Mouse (Mus musculus): ENCODE data around the gene Zscan29. TPM values are rescaled to one million over a fixed set of nuclear protein-coding genes. Genes with fewer than 3 reads are reported as not detected.

Zscan29 gene
- total and polyA plus RNA-seq, 3 experiments, result 6.5 to 199 (median 10.2) TPM

DNA sequence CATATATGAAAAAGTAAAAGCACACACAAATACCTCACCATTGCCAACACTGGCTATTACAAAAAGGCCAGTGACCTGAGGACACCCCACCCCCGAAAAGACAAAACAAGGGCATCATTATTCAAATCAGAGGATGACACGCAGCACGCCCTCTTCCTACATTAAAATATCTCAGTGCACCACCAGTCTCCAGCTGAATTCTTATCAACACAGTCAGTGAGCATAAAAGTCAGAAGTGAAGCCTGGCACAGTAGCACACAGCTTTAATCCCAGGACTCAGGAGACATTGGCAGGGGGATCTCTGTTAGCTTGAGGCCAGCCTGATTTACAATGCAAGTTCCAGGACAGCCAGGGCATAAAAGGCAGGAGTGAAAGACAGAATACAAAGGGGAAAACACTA lies 35.6 kb upstream of the Zscan29 start:
- Histone ChIP-seq H3K79me2 (ENCODE audit: control insufficient read depth, insufficient read depth, low read length, poor library complexity) (no peaks in the 10 kb centered on the region), H3K4me3 (ENCODE audit: control insufficient read depth in 1 of 2, insufficient read depth in 1 of 2, low read depth in 2 of 2, low read length in 2 of 2) (no peak overlapping the region), H3K9me3 (replicated peaks; ENCODE audit: insufficient read depth, low read length) (no peaks in the 10 kb centered on the region), H3K9ac (ENCODE audit: control insufficient read depth, low read depth, low read length, poor library complexity, severe bottlenecking) (no peak overlapping the region), H3K27ac (ENCODE audit: control insufficient read depth, low read depth, low read length) (no peak overlapping the region), H3K36me3 (ENCODE audit: control insufficient read depth in 1 of 2, insufficient read depth in 2 of 2, low read length in 2 of 2) (peaks cover 0 to 3% of the 10 kb centered on the region in 2 experiments; a peak in 1 of 4 replicates), H3K4me1 (ENCODE audit: control insufficient read depth in 1 of 2, insufficient read depth in 2 of 2, low read length in 2 of 2) (peaks cover 0 to 2% of the 10 kb centered on the region in 2 experiments; a peak in 1 of 4 replicates), H3K27me3 (ENCODE audit: control insufficient read depth in 1 of 2, insufficient read depth in 2 of 2, low read length in 2 of 2) (no peaks in the 10 kb centered on the region)
- no peak for TF ChIP-seq USF1 (IDR thresholded peaks at IDR 0.05; ENCODE audit: low read depth, low read length)
- no peak for TF ChIP-seq CHD1 (IDR thresholded peaks at IDR 0.05; ENCODE audit: low read depth, low read length)
- no peak for TF ChIP-seq MAX (IDR thresholded peaks at IDR 0.05; ENCODE audit: low read length)
- no peak for TF ChIP-seq MYB (IDR thresholded peaks at IDR 0.05; ENCODE audit: low read depth, low read length)
- no peak for TF ChIP-seq TBP (IDR thresholded peaks at IDR 0.05; ENCODE audit: low read depth, low read length)
- TF ChIP-seq KAT2A (conservative IDR thresholded peaks at IDR 0.05; ENCODE audit: low read depth, low read length), result no peak
- TF ChIP-seq ETS1 (IDR thresholded peaks at IDR 0.05; ENCODE audit: low read depth, low read length), result no peak
- peak; percentile 19 for DNase-seq (ENCODE audit: low read depth, low spot score)

DNA sequence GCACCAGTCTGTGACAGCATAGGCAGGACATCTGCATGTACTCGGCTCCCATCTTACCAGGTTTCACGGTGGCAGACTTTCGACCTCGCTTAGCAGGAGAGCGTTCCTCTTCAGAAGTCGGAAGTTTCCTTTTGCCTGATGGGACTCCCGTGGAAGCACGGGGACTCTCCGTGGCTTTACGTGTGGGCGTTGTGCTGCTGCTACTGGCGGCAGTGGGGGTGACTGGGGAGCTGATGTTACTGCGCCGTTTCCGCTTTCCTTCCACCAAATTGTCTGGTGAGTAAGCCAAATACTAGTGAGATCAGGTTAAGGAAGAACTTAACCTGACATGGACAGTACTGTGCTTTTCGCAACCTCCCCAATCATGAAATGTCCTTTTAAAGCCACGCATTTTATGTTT lies 33.4 kb upstream of the Zscan29 start:
- H3K79me2 ChIP-seq (ENCODE audit: control insufficient read depth, insufficient read depth, low read length, poor library complexity), result no peaks in the 10 kb centered on the region
- TF ChIP-seq SIN3A (IDR thresholded peaks at IDR 0.05; ENCODE audit: low read length), result no peak
- no peak for TF ChIP-seq MYC (IDR thresholded peaks at IDR 0.05; ENCODE audit: low read depth, low read length)
- no peak for TF ChIP-seq ELF1 (IDR thresholded peaks at IDR 0.05; ENCODE audit: low read depth, low read length)
- no peak for TF ChIP-seq ZKSCAN1 (IDR thresholded peaks at IDR 0.05; ENCODE audit: low read depth, low read length)
- TF ChIP-seq MAFK (IDR thresholded peaks at IDR 0.05; ENCODE audit: borderline replicate concordance, low read depth, low read length), result no peak
- TF ChIP-seq ZMIZ1 (IDR thresholded peaks at IDR 0.05; ENCODE audit: low read depth, low read length), result no peak
- TF ChIP-seq POLR2AphosphoS2 (IDR thresholded peaks at IDR 0.05; ENCODE audit: low read length), result no peak
- TF ChIP-seq MAX (IDR thresholded peaks at IDR 0.05; ENCODE audit: low read length), result no peak
- DNase-seq (ENCODE audit: low read depth, low spot score), result no peak
- H3K36me3 ChIP-seq (ENCODE audit: control insufficient read depth in 1 of 2, insufficient read depth in 2 of 2, low read length in 2 of 2), result peaks cover 0 to 6% of the 10 kb centered on the region in 2 experiments; a peak in 2 of 4 replicates
- H3K27ac ChIP-seq (ENCODE audit: control insufficient read depth, low read depth, low read length), result no peak overlapping the region
- no peak overlapping the region for H3K9ac ChIP-seq (ENCODE audit: control insufficient read depth, low read depth, low read length, poor library complexity, severe bottlenecking)
- H3K27me3 ChIP-seq (ENCODE audit: control insufficient read depth in 1 of 2, insufficient read depth in 2 of 2, low read length in 2 of 2), result no peaks in the 10 kb centered on the region
- peaks cover 0 to 2% of the 10 kb centered on the region in 2 experiments; a peak in 1 of 4 replicates for H3K4me1 ChIP-seq (ENCODE audit: control insufficient read depth in 1 of 2, insufficient read depth in 2 of 2, low read length in 2 of 2)
- H3K9me3 ChIP-seq (replicated peaks; ENCODE audit: insufficient read depth, low read length), result no peaks in the 10 kb centered on the region
- H3K4me3 ChIP-seq (ENCODE audit: control insufficient read depth in 1 of 2, insufficient read depth in 1 of 2, low read depth in 2 of 2, low read length in 2 of 2), result no peak overlapping the region

DNA sequence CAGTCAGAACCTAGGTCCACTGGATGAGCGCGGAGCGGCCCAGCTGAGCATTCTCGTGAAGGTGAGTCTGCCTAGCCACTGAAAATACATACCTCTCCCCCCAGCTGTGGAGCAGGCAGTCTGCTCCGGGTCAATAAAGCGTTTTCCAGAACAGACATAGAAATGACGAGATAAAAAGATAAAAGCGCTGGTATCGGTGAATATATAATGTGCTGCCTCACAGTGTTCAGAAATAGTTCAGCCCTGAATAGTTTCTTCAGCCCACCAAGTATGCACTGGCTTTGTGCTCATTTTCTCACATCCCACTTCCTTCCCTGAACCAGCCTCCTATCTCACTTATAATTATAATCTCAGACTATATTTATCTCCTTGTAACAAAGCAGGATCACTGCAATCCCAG lies 24.5 kb upstream of the Zscan29 start:
- H3K27me3 ChIP-seq (ENCODE audit: control insufficient read depth in 1 of 2, insufficient read depth in 2 of 2, low read length in 2 of 2), result no peaks in the 10 kb centered on the region
- no peaks in the 10 kb centered on the region for H3K9me3 ChIP-seq (replicated peaks; ENCODE audit: insufficient read depth, low read length)
- H3K9ac ChIP-seq (ENCODE audit: control insufficient read depth, low read depth, low read length, poor library complexity, severe bottlenecking), result no peak overlapping the region
- no peak overlapping the region for H3K27ac ChIP-seq (ENCODE audit: control insufficient read depth, low read depth, low read length)
- H3K4me1 ChIP-seq (ENCODE audit: control insufficient read depth in 1 of 2, insufficient read depth in 2 of 2, low read length in 2 of 2), result no peaks in the 10 kb centered on the region
- H3K36me3 ChIP-seq (ENCODE audit: control insufficient read depth in 1 of 2, insufficient read depth in 2 of 2, low read length in 2 of 2), result peaks cover 0 to 32% of the 10 kb centered on the region in 2 experiments; a peak in 2 of 4 replicates
- no peak overlapping the region for H3K4me3 ChIP-seq (ENCODE audit: control insufficient read depth in 1 of 2, insufficient read depth in 1 of 2, low read depth in 2 of 2, low read length in 2 of 2)
- H3K79me2 ChIP-seq (ENCODE audit: control insufficient read depth, insufficient read depth, low read length, poor library complexity), result no peaks in the 10 kb centered on the region
- TF ChIP-seq CHD1 (IDR thresholded peaks at IDR 0.05; ENCODE audit: low read depth, low read length), result no peak
- no peak for TF ChIP-seq EP300 (IDR thresholded peaks at IDR 0.05; ENCODE audit: low read depth in 1 of 2, low read length in 2 of 2)
- no peak for TF ChIP-seq CTCF (IDR thresholded peaks at IDR 0.05 in 2 of 3, conservative IDR thresholded peaks at IDR 0.05 in 1 of 3; ENCODE audit: control insufficient read depth in 1 of 3, insufficient read depth in 1 of 3, low read depth in 2 of 3, low read length in 3 of 3, poor library complexity in 1 of 3, severe bottlenecking in 1 of 3)
- TF ChIP-seq ZC3H11A (IDR thresholded peaks at IDR 0.05; ENCODE audit: low read depth, low read length), result no peak
- TF ChIP-seq RAD21 (IDR thresholded peaks at IDR 0.05; ENCODE audit: low read depth, low read length), result no peak
- TF ChIP-seq ZMIZ1 (IDR thresholded peaks at IDR 0.05; ENCODE audit: low read depth, low read length), result no peak
- TF ChIP-seq ELF1 (IDR thresholded peaks at IDR 0.05; ENCODE audit: low read depth, low read length), result no peak
- TF ChIP-seq KAT2A (conservative IDR thresholded peaks at IDR 0.05; ENCODE audit: low read depth, low read length), result no peak
- TF ChIP-seq ZKSCAN1 (IDR thresholded peaks at IDR 0.05; ENCODE audit: low read depth, low read length), result no peak
- DNase-seq (ENCODE audit: low read depth, low spot score), result no peak
